Mouse (Mus musculus) adipocyte (in vitro differentiated cells): ENCODE measurements at regions not wholly inside any gene's neighbourhood (a gene's known extent, or its start where the extent isn't known, plus 50 kb on each side); places are given as distances from the start of the nearest gene placed in this dataset.

Experiments used
- DNase-seq: peaks from one replicate; pipeline ENCODE4 v3.0.0-alpha.2; 2016; ENCODE audit warnings: low spot score

DNA sequence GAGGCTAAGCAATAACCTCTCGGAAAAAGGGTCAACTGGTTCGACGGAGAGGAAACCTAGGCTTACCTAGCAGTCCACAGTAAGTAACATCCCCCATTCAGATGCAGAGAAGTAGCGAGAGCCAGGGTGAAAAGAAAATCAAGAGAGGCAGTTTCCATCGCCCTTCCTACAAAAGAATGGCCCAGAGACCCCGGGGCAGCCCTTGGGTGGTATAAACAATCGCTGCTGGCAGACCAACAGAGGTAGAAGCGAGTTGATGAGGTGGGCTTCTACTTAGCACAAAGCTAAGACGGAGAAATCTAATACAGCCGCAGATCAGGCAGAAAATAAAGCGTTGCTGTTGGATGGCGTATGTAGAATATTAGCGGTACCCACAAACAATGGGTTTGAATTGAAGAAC lies 57.8 kb upstream of the Arl15 start:
- no peak for DNase-seq

DNA sequence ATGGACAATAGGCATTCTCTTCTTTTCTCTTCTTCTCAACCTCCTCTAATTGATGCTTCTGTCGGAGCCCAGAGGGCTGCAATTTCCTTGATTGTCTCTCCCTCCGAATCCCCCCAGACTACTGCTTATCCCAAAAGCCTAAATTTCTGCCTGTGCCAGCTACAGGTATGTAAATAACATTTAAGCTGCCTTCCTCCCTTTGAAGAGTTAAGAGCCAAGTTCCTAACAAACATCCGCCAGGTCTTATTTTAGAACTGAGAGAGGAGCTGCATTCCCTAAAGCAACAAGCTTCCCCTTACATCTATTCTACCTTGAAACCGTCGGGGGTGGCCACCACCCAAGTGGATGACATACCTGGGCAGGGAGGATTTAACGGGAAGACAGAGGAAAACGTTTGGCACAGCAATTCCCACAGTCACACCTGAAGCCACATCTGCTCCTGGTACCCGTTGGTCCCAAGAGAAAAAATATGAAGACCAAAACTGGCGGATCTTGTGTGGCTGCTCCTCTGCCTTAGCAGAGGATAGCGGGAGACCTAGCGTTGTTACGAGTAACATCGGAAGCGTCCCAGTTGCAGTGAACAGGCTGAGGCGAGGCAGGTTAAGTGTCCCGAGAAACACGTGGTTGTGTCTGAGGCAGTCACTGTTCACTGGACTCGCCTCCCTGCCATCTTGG lies 58.6 kb upstream of the Arl15 start:
- no peak for DNase-seq

DNA sequence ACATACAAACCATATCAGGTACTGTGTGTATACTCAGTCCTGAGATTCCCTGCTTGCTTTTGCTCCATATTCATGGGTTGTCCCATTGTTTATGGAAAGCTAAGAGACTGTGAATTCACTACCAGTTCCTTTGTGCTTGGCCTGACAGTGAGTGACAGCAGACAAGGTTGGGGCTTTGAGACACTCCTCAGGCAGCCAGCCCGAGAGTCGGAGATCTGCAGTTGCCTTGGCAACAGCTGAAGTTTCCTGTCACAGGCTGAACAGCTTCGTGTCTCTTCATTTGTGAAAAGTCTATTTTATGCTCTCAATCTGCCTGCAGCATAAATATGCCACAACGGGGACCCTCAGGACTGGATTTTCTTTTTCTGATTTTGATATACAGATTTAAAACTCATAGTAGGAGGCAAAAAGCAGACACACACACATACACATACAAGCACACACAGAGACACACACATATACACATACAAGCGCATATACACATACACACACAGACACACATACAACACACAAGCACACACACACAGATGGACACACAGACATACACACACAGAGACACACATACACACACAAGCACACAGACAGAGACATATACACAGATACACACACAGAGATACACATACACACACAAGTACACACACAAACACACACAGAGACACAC lies 60.0 kb upstream of the Arl15 start:
- no peak for DNase-seq

DNA sequence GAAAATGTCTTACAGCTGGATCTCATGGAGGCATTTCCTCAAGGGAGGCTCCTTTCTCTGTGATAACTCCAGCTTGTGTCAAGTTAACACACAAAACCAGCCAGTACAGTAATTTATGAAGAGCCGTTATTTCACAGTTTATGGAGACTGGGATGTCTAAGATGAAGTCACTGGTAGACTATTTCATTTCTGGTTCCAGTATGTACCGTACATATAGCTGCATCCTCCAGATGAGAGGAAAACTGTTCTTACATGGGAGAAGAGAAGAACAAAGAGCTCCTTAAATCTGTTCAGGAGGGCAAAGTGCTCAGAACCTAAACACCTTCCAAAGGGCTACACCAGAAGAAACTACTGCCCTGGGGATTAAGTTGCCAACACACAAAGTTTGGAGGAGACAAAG lies 60.6 kb upstream of the Arl15 start:
- DNase-seq: no peak

DNA sequence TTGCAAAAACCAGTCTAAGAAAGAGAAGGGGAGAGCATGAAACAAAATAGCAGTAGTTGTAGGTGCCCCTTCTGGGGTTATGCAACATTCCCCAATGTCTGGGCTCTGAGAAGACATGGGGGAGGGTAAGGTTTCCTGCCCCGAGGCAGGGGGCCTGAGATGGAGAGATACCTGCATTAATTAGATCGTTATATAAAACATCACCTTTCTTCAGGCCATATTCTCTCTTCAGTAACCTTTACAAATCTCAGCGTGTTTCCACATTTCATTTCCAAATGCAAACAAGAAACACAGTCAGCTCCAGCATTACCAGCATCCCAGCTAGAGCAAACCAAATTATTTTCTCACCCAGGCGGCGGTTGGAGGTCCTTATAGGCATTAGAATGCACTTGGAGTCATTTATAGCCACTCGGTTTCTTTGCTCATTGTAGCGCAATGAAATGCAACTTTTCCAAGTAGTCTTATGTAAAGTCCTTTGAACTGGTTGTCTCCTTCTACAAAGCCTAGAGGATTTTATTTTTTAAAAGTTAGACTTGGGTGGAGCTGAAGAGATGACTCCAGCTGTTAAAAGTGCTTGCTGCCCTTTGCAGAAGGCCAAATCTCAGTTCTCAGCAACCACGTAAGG lies 63.4 kb upstream of the Arl15 start:
- DNase-seq: no peak

DNA sequence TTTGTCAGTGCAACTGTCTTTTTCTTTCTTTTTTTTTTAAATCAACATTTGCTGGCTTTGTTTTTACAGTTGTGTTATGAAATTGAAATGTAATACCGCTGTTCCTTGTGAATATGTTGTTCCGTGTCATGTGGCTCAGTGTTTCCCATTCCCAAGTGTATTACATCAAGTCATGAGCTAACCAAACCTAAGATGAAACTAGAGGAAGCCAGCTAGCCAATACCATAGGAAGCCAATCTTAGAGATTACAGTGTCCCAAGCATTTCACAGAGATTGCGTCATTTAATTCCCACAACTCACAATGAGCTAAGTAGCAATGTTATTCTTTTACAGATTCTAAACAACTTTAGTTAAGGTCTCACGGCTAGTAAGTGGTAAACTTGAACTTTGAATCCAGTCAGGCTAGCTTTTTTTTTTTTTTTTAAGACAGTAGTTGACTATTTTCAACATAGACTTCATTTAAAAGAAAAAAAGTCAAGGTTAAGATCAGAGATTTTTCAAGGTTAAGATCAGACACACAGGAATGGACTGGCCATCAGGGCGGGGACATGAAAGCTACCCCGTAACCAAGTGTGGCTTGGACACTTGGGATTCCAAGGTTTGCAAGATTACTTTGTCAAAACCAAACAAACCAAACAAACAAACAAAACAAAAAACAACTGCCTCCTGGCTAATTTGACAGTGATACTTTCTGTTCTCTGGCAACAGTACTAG lies 64.1 kb upstream of the Arl15 start:
- peak; percentile 90 for DNase-seq

DNA sequence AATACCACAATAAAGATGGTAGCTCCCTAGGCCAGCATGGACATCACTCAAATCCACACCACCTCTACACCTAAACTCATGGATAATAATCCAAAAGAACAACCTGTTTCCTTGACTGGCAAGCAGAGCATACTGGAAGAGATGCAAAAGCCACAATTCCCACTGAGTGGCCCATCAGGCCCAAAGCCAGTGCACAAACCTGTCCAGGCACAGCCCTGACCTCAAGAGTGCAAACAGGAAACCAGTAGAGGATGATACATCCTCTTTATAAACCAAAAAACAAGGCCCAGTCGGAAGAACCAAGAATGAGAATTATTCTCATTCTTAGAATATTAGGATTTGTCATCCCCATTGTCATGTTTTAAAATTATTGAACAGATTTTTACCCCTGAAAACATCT lies 64.7 kb upstream of the Arl15 start:
- no peak for DNase-seq

DNA sequence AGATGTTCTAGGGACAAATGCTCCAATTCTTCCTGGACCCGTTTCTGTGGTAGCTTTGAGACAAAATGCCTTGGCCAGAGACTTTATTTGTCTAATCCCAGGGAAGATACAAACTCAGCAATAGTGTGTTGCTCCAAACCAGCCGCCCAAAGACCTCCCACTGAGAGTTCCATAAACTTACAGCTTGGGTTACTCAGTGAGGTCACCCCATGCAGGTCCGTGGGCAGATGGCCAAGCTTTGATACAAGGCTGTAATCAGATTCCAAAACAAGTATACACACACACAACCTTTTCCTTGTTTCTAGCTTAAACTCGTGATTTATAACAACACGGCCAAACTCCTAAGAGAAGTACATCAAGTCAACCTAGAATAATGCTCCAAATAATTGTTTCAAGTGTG lies 64.6 kb upstream of the Hspb3 start:
- DNase-seq: peak; percentile 33

DNA sequence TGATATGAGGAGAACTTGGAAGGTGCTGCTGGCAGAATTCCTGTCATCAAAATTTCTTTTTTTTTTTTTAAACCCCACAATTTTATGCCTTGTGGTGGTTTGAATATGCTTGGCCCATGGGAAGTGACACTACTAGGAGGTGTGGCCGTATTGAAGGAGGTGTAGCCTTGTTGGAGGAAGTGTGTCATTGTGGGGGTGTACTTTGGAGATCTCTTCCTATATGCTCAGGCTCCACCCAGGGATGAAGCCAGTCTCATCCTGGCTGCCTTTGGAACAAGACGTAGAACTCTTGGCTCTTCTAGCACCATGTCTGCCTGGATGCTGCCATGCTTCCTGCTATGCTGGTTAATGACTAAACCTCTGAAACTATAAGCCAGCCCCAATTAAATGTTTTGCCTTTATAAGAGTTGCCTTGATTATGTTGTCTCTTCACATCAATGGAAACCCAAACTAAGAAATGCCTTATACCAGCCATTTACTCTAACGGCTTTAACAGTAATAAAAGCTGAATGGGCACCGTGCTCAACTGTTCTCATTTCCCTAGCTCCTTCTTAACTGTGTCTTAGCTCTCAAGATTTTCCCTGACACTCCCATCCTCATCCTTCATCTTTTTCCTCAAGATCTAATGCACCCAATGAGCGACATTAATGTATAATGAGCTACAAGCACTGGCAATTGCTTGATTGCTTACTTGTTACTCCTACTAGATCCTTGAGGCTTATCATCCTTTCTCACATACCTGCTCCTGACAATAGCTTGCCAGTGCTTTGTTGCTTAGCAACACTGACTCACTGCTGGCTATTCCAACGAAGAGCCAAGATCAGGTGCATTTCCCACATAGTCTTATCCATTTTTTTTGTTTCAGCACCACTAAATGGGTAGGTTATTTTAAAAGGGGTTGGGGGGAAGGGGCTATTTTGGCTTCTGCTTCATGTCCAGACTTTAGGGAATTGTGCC lies 61.7 kb upstream of the Hspb3 start:
- DNase-seq: no peak

DNA sequence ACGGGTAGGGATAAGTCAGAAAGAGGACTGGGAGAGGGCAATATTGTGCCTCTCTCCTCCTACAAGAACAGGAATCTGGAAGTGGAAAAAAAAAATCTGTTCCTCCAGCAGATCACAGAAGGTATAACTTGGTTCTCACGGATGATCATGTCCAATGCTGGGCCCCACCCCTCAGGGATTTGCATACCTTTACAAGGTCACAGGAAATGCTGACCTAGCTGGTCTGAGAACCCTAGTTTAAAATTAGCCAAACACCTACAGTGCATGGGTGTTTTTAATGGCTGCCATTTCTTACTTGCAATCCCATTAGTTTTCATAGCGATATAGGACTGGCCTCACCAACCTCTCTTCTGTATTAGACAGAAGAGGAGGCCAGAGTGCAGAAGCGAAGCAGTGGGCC lies 51.8 kb upstream of the Hspb3 start:
- no peak for DNase-seq

DNA sequence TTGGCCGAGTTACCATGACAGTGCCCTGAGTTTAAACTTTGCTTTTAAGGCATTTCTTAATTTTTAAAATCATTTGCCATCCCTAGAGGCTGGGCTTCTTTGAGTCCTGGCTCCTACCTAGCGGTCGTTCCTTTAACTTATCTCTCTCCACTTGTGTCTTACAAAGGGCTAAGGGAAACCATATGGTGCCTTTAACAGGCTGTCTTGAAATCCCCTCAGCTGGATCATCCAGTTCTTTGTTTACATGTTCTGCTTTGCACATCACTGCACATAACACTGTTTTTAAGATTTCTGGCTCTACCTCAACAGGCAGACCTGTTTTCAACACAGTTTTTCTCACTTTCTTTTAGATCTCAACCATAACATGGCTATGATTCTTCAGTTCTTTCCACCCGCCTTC lies 50.4 kb upstream of the Hspb3 start:
- DNase-seq: no peak
